Mouse (Mus musculus) T-helper 2 cell (primary cell): ENCODE data around the gene Ppp1r1b.

Experiments
- in situ Hi-C: fragments of 300-600 bp; cut with MboI, MseI; formaldehyde crosslinking; loops from one replicate; pipeline ENCODE4 v1.15.1; 2025; ENCODE audit warnings: high pct_unique_total_duplicates

Gene Ppp1r1b

GRCm38 (mm10) chr11:98348083-98348961, at the start of gene Ppp1r1b:
Ppp1r1b (plus strand) TSS chr11:98348404.
- in situ Hi-C loops: loop anchor here (5.0 kb wide), 1 partner anchor 104 kb away; no protein-coding TSS in a partner anchor

GRCm38 (mm10) chr11:98298484-98299205, 49.6 kb upstream of the Ppp1r1b start:
- in situ Hi-C loops: no loop called here

GRCm38 (mm10) chr11:98313790-98314323, 34.3 kb upstream of the Ppp1r1b start:
- in situ Hi-C loops: no loop called here

GRCm38 (mm10) chr11:98317479-98317878, 30.7 kb upstream of the Ppp1r1b start:
- in situ Hi-C loops: no loop called here

GRCm38 (mm10) chr11:98318421-98319116, 29.6 kb upstream of the Ppp1r1b start:
- in situ Hi-C loops: no loop called here

DNA sequence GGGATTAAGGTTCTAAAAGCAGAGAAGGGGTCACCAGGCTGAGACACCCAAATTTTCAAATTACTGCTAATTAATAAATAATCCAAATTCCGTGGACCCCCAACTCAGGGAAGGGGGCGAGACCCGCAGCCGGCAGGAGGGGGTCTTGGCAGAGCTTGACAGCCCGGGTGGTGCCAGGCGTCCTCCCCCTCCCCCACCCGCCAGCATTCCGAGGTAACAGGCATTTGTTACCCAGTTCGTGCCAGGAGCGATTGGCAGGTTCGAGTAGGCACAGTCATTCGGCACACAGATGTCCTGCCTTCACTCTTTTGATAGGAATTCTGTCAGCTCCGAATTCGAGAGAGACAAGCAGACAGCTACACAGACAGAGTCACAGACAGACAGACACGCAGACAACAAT, 29.1 kb upstream of the Ppp1r1b start:
- in situ Hi-C loops: no loop called here

- in situ Hi-C loops: no loop called here
These were observed 28.7 kb upstream of the Ppp1r1b start for GRCm38 (mm10) chr11:98319544-98319943.

DNA sequence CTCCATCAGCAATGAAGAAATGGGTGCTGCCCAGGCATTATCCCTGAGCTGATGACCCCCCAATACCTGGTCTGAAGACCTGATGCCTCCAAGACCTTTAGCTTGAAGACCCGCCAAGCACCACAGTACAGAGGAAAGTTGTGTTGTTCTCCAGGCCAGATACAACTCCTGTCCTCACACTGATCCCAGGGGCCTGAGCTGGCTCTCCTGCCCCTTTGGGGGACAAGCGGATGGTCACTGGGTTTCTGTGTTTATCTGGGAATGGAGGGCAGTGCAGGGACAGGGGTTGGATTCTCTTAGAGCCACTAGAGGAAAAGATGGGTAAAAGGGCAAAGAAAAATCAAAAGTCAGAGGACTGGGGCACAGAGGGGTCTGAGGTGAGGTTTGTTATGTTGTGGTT, 28.3 kb upstream of the Ppp1r1b start:
- in situ Hi-C loops: no loop called here

- in situ Hi-C loops: no loop called here
These were observed 27.8 kb upstream of the Ppp1r1b start for GRCm38 (mm10) chr11:98320381-98320780.

DNA sequence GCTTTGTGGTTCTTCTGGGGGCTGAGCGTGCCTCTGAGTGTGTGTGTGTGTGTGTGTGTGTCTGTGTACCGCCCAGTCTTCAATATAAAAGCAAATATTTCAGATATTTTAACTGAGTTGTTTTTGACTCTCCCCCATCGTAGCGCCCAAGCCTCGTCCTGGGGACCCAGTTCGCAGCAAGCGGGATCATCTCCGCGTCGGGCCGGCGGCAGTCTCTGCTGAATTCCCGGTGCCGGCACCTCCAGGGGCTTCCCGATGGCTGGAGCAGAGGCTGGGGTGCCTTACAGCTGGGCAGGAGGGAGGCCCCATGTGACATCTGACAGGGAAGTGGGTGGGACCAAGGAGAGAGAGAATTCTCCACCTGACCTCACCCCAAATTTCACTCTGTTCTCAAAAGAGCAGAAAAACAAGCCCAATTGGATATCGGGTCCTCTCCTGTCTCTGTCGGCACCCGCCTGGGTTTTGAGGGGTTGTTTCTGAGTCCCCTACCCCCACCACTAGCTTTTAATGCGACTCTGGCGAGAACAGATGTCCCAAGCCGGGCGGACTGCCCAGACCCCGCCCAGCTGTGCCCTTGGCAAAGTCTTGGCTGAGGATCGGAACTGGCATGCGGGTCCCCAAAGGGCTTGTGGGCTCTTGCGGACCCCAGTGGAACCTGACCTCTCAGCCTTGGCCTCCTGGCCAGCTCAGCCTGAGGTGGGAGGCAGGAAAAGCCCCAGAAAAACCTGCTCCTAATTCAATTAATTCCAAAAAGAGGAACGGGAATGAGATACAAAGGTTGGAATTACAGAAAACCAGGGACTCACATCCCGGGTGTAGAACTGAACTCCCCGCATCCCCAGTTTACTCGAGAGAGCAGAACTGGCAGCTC, 27.2 kb upstream of the Ppp1r1b start:
- in situ Hi-C loops: no loop called here

DNA sequence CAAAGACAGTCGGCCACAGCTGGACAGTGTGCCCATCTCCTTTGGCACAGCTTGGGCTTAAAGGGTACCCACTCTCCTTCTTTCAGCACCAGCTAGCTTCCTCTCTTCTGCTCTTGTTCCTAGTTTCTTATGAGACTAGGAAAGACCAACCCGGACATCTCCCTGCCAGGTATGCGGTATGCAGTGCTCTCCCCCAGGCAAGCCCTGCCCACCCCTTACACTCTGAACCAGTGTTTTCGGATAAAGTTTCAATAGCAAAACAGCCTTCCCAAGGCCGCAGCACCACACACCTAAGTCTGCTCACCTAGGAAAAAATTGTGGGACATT, 26.6 kb upstream of the Ppp1r1b start:
- in situ Hi-C loops: no loop called here

- in situ Hi-C loops: no loop called here
These were observed 26.0 kb upstream of the Ppp1r1b start for GRCm38 (mm10) chr11:98322159-98322558.

GRCm38 (mm10) chr11:98323136-98323866, 24.9 kb upstream of the Ppp1r1b start:
- in situ Hi-C loops: no loop called here

GRCm38 (mm10) chr11:98323933-98324332, 24.3 kb upstream of the Ppp1r1b start:
- in situ Hi-C loops: no loop called here

- in situ Hi-C loops: no loop called here
These were observed 22.9 kb upstream of the Ppp1r1b start for GRCm38 (mm10) chr11:98325191-98325820.

DNA sequence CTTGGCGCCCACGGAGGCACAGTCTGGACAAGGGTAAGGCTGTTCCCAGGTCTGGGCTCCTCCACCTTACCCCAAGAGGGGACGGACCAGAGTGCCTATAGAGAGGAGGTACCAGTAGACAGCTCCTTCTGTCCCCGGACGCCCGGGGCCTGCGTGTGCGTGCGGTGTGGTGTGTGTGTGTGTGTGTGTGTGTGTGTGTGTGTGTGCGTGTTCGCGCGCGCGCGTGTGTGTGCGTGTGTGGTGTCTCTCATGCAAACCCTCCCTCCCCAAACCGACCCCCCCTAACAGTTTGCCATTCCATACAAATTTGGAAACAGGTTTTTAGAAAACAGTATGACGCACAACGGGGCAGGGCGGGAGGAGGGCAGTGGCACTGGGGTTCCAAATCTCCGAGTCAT, 22.4 kb upstream of the Ppp1r1b start:
- in situ Hi-C loops: no loop called here

- in situ Hi-C loops: no loop called here
These were observed 21.5 kb upstream of the Ppp1r1b start for GRCm38 (mm10) chr11:98326741-98327135.

- in situ Hi-C loops: no loop called here
These were observed 20.8 kb upstream of the Ppp1r1b start for GRCm38 (mm10) chr11:98327136-98328030.

GRCm38 (mm10) chr11:98328031-98328370, 20.2 kb upstream of the Ppp1r1b start:
- in situ Hi-C loops: no loop called here
